Mouse (Mus musculus) olfactory bulb, adult 2 months (tissue): ENCODE results near the gene Lyl1.

Experiments used
- CTCF ChIP-seq: fragments of 200-500 bp; IDR thresholded peaks from 2 replicates; pipeline ENCODE4 v1.5.1; 2012; ENCODE audit warnings: low read depth, mild to moderate bottlenecking, low read length, moderate library complexity; ENCODE audit not compliant: insufficient read depth
- POLR2A ChIP-seq: fragments of 200-500 bp; IDR thresholded peaks from 2 replicates; pipeline ENCODE4 v1.6.1; 2012; ENCODE audit warnings: mild to moderate bottlenecking, low read depth, low read length, moderate library complexity; ENCODE audit not compliant: insufficient read depth

DNA sequence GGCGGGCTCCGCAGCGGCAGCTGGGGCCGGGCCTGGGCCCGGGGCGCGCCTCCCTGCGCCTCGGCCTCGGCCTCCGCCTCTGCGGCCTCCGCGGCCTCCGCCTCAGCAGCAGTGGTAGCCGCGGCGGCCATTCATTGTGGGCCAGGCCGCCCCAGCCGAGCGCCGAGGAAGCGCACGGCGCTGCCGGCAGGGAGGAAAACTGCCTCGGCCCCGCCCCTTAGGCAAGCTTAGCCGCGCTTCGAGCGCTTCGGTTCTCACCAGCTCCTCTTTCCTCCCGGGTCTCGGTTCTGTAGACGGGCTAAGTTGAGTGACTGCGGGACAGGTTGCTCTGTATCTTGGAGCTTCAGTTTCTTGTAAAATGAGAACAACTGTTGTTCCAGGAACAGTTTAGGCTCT lies 13.6 kb upstream of the Lyl1 start, which contains the start of gene Nacc1:
- peak; percentile 30; the same call in 1 of the 2 replicates for TF ChIP-seq POLR2A
- TF ChIP-seq CTCF, result no peak
